Mouse (Mus musculus) CH12.LX (cell line): ENCODE measurements around the gene Dhodh. TPM values are rescaled to one million over a fixed set of nuclear protein-coding genes. Genes with fewer than 3 reads are reported as not detected.

ENCODE experiments used
- DNase-seq: peaks from one replicate; pipeline ENCODE4 v3.0.0-alpha.2; 2013; ENCODE audit errors: extremely low read depth
- H3K27ac ChIP-seq: 2 replicates; pipeline ENCODE4 v1.5.1; 2012; ENCODE audit warnings: low read depth, mild to moderate bottlenecking, control low read depth, moderate library complexity; ENCODE audit not compliant: insufficient read depth
- H3K27me3 ChIP-seq: replicated peaks from 2 replicates; pipeline ENCODE3; 2012; ENCODE audit warnings: inconsistent platforms
- H3K36me3 ChIP-seq, 2 experiments: replicated peaks in 1 of 2; 2 replicates each; pipeline versions ENCODE3 to v1.6.1; 2012; ENCODE audit warnings: inconsistent platforms in 1 of 2, low read length in 1 of 2, mild to moderate bottlenecking in 1 of 2, mixed read lengths in 1 of 2, moderate library complexity in 1 of 2; ENCODE audit not compliant: control insufficient read depth in 1 of 2, insufficient read depth in 1 of 2
- H3K4me1 ChIP-seq, 2 experiments: 2 replicates each; pipeline ENCODE4 v1.6.1; 2012; ENCODE audit warnings: inconsistent platforms in 1 of 2, moderate library complexity in 1 of 2; ENCODE audit not compliant: insufficient read depth in 2 of 2, control insufficient read depth in 1 of 2
- H3K4me2 ChIP-seq: 2 replicates; pipeline ENCODE4 v1.6.1; 2012; ENCODE audit warnings: low read depth, mild to moderate bottlenecking, control low read depth; ENCODE audit not compliant: poor library complexity, insufficient read depth, severe bottlenecking
- H3K4me3 ChIP-seq, 3 experiments: fragments of 150-350 bp in 1 of 3; sonication (generic) in 1 of 3; replicated peaks in 1 of 3; 2 replicates each; pipeline versions ENCODE3 to v1.5.1; 2011 to 2012; ENCODE audit warnings: low read depth in 2 of 3, low read length in 2 of 3, mild to moderate bottlenecking in 2 of 3, moderate library complexity in 2 of 3, control low read depth in 1 of 3, improper control_type of control experiment in 1 of 3, inconsistent platforms in 1 of 3, mixed read lengths in 1 of 3; ENCODE audit not compliant: poor library complexity in 1 of 3
- H3K79me2 ChIP-seq: replicated peaks from 2 replicates; pipeline ENCODE4 v1.6.1; 2012; ENCODE audit warnings: mild to moderate bottlenecking, moderate library complexity; ENCODE audit not compliant: control insufficient read depth, poor library complexity, insufficient read depth, severe bottlenecking; ENCODE audit errors: extremely low read depth
- H3K9ac ChIP-seq: 2 replicates; pipeline ENCODE4 v1.6.1; 2012; ENCODE audit warnings: low read depth, mild to moderate bottlenecking, control low read depth, moderate library complexity; ENCODE audit not compliant: insufficient read depth
- H3K9me3 ChIP-seq: replicated peaks from 2 replicates; pipeline ENCODE3; 2012; ENCODE audit warnings: low read length, inconsistent platforms, mixed read lengths
- BHLHE40 ChIP-seq: IDR thresholded peaks from 2 replicates; pipeline ENCODE4 v1.6.1; 2011; ENCODE audit warnings: mild to moderate bottlenecking, low read depth, low read length, improper control_type of control experiment
- CHD1 ChIP-seq: IDR thresholded peaks from 2 replicates; pipeline ENCODE4 v1.6.1; 2012; ENCODE audit warnings: low read depth, low read length, improper control_type of control experiment, inconsistent platforms
- CHD2 ChIP-seq: IDR thresholded peaks from 2 replicates; pipeline ENCODE4 v1.6.1; 2011; ENCODE audit warnings: low read length, improper control_type of control experiment
- CTCF ChIP-seq, 2 experiments: IDR thresholded peaks in 1 of 2; conservative IDR thresholded peaks in 1 of 2; 2 replicates each; pipeline ENCODE4 v1.5.1; 2011 to 2012; ENCODE audit warnings: low read depth in 2 of 2, low read length in 2 of 2, improper control_type of control experiment in 1 of 2, inconsistent platforms in 1 of 2, mild to moderate bottlenecking in 1 of 2, moderate library complexity in 1 of 2
- E2F4 ChIP-seq: IDR thresholded peaks from 2 replicates; pipeline ENCODE4 v1.6.1; 2011; ENCODE audit warnings: low read depth, low read length, improper control_type of control experiment; ENCODE audit not compliant: insufficient replicate concordance
- ELF1 ChIP-seq: IDR thresholded peaks from 2 replicates; pipeline ENCODE4 v1.6.1; 2014; ENCODE audit warnings: low read depth, mild to moderate bottlenecking, inconsistent platforms, low read length, improper control_type of control experiment
- EP300 ChIP-seq: IDR thresholded peaks from 2 replicates; pipeline ENCODE4 v1.6.1; 2011; ENCODE audit warnings: low read length, improper control_type of control experiment
- ETS1 ChIP-seq: conservative IDR thresholded peaks from 2 replicates; pipeline ENCODE4 v1.6.1; 2012; ENCODE audit warnings: low read depth, mild to moderate bottlenecking, inconsistent platforms, low read length, improper control_type of control experiment, moderate library complexity
- GABPA ChIP-seq: IDR thresholded peaks from 2 replicates; pipeline ENCODE4 v1.6.1; 2012; ENCODE audit warnings: low read depth, low read length, improper control_type of control experiment, inconsistent platforms; ENCODE audit not compliant: insufficient replicate concordance
- HCFC1 ChIP-seq: IDR thresholded peaks from 2 replicates; pipeline ENCODE4 v1.6.1; 2012; ENCODE audit warnings: low read depth, mild to moderate bottlenecking, inconsistent platforms, low read length, improper control_type of control experiment
- IRF4 ChIP-seq: IDR thresholded peaks from 2 replicates; pipeline ENCODE4 v1.6.1; 2014; ENCODE audit warnings: low read depth, mild to moderate bottlenecking, inconsistent platforms, low read length, improper control_type of control experiment
- JUN ChIP-seq: IDR thresholded peaks from 2 replicates; pipeline ENCODE4 v1.6.1; 2011; ENCODE audit warnings: low read depth, mild to moderate bottlenecking, low read length, improper control_type of control experiment, moderate library complexity; ENCODE audit not compliant: insufficient read depth
- JUND ChIP-seq: conservative IDR thresholded peaks from 2 replicates; pipeline ENCODE4 v1.6.1; 2011; ENCODE audit warnings: low read depth, low read length, improper control_type of control experiment
- KAT2A ChIP-seq: IDR thresholded peaks from 2 replicates; pipeline ENCODE4 v1.6.1; 2012; ENCODE audit warnings: low read length, improper control_type of control experiment, inconsistent platforms; ENCODE audit not compliant: insufficient replicate concordance
- MAFK ChIP-seq: IDR thresholded peaks from 2 replicates; pipeline ENCODE4 v1.6.1; 2011; ENCODE audit warnings: low read length, improper control_type of control experiment; ENCODE audit not compliant: insufficient replicate concordance
- MAX ChIP-seq: IDR thresholded peaks from 2 replicates; pipeline ENCODE4 v1.6.1; 2011; ENCODE audit warnings: low read length, improper control_type of control experiment
- MAZ ChIP-seq: IDR thresholded peaks from 2 replicates; pipeline ENCODE4 v1.6.1; 2012; ENCODE audit warnings: low read depth, mild to moderate bottlenecking, inconsistent platforms, low read length, improper control_type of control experiment, moderate library complexity
- MEF2A ChIP-seq: IDR thresholded peaks from 2 replicates; pipeline ENCODE4 v1.6.1; 2014; ENCODE audit warnings: low read depth, mild to moderate bottlenecking, inconsistent platforms, low read length, improper control_type of control experiment, borderline replicate concordance
- MXI1 ChIP-seq: IDR thresholded peaks from 2 replicates; pipeline ENCODE4 v1.6.1; 2011; ENCODE audit warnings: mild to moderate bottlenecking, low read depth, low read length, improper control_type of control experiment
- MYC ChIP-seq: IDR thresholded peaks from 2 replicates; pipeline ENCODE4 v1.6.1; 2011; ENCODE audit warnings: low read depth, mild to moderate bottlenecking, improper control_type of control experiment, low read length
- NELFE ChIP-seq: IDR thresholded peaks from 2 replicates; pipeline ENCODE4 v1.6.1; 2011; ENCODE audit warnings: low read depth, low read length, improper control_type of control experiment
- NRF1 ChIP-seq: IDR thresholded peaks from 2 replicates; pipeline ENCODE4 v1.6.1; 2014; ENCODE audit warnings: low read depth, mild to moderate bottlenecking, inconsistent platforms, low read length, improper control_type of control experiment, moderate library complexity
- PAX5 ChIP-seq: IDR thresholded peaks from 2 replicates; pipeline ENCODE4 v1.6.1; 2012; ENCODE audit warnings: low read length, inconsistent platforms, mixed read lengths
- POLR2A ChIP-seq: IDR thresholded peaks from 2 replicates; pipeline ENCODE4 v1.6.1; 2011; ENCODE audit warnings: low read depth, mild to moderate bottlenecking, improper control_type of control experiment, low read length
- POLR2AphosphoS2 ChIP-seq: IDR thresholded peaks from 2 replicates; pipeline ENCODE4 v1.6.1; 2011; ENCODE audit warnings: low read depth, low read length, improper control_type of control experiment
- RAD21 ChIP-seq: IDR thresholded peaks from 2 replicates; pipeline ENCODE4 v1.6.1; 2011; ENCODE audit warnings: low read depth, mild to moderate bottlenecking, low read length, improper control_type of control experiment, moderate library complexity
- RCOR1 ChIP-seq: conservative IDR thresholded peaks from 2 replicates; pipeline ENCODE4 v1.6.1; 2012; ENCODE audit warnings: low read depth, mild to moderate bottlenecking, inconsistent platforms, low read length, improper control_type of control experiment
- SIN3A ChIP-seq: IDR thresholded peaks from 2 replicates; pipeline ENCODE4 v1.6.1; 2012; ENCODE audit warnings: low read length, improper control_type of control experiment, inconsistent platforms
- SMC3 ChIP-seq: IDR thresholded peaks from 2 replicates; pipeline ENCODE4 v1.6.1; 2011; ENCODE audit warnings: low read depth, low read length, improper control_type of control experiment
- TBP ChIP-seq: conservative IDR thresholded peaks from 2 replicates; pipeline ENCODE4 v1.6.1; 2011; ENCODE audit warnings: low read depth, low read length, improper control_type of control experiment
- TCF12 ChIP-seq: IDR thresholded peaks from 2 replicates; pipeline ENCODE4 v1.6.1; 2014; ENCODE audit warnings: low read depth, mild to moderate bottlenecking, inconsistent platforms, low read length, improper control_type of control experiment
- UBTF ChIP-seq: IDR thresholded peaks from 2 replicates; pipeline ENCODE4 v1.6.1; 2012; ENCODE audit warnings: low read depth, mild to moderate bottlenecking, inconsistent platforms, low read length, improper control_type of control experiment, moderate library complexity
- USF1 ChIP-seq: IDR thresholded peaks from 2 replicates; pipeline ENCODE4 v1.6.1; 2014; ENCODE audit warnings: low read depth, mild to moderate bottlenecking, inconsistent platforms, low read length, improper control_type of control experiment
- USF2 ChIP-seq: conservative IDR thresholded peaks from 2 replicates; pipeline ENCODE4 v1.6.1; 2011; ENCODE audit warnings: low read depth, low read length, improper control_type of control experiment
- ZC3H11A ChIP-seq: IDR thresholded peaks from 2 replicates; pipeline ENCODE4 v1.6.1; 2012; ENCODE audit warnings: low read depth, mild to moderate bottlenecking, inconsistent platforms, low read length, improper control_type of control experiment
- ZKSCAN1 ChIP-seq: IDR thresholded peaks from 2 replicates; pipeline ENCODE4 v1.6.1; 2012; ENCODE audit warnings: low read depth, inconsistent platforms, low read length, improper control_type of control experiment, borderline replicate concordance
- ZMIZ1 ChIP-seq: IDR thresholded peaks from 2 replicates; pipeline ENCODE4 v1.6.1; 2012; ENCODE audit warnings: low read depth, mild to moderate bottlenecking, inconsistent platforms, low read length, improper control_type of control experiment
- ZNF384 ChIP-seq: IDR thresholded peaks from 2 replicates; pipeline ENCODE4 v1.6.1; 2012; ENCODE audit warnings: low read depth, low read length, improper control_type of control experiment, inconsistent platforms
- dilution Hi-C: fragments of 300-500 bp; cut with MboI; formaldehyde crosslinking; loops from 2 replicates; pipeline ENCODE4 v1.14.3; 2020; ENCODE audit warnings: low sequenced_read_pairs; ENCODE audit not compliant: extremely low pct_unique_long_range_greater_than_20kb, extremely low pct_ligation_motif_present
- in situ Hi-C: fragments of 300-500 bp; cut with MboI; formaldehyde crosslinking; loops from 3 replicates; pipeline ENCODE4 v1.14.3; 2019; ENCODE audit warnings: low sequenced_read_pairs, low pct_ligation_motif_present, low pct_unique_long_range_greater_than_20kb, mixed read lengths
- polyA plus RNA-seq: library from polyadenylated mRNA; unstranded; fragments of >175 nt; gene quantifications from 2 replicates; pipeline ENCODE4 v1.2.1, GENCODE M21; 2012; ENCODE audit warnings: low read depth; ENCODE audit not compliant: insufficient read length
- total RNA-seq, 2 experiments: library from RNA; depleted of rRNA; stranded (reverse); fragments of 300-350 nt in 1 of 2; fragments of >200 nt in 1 of 2; gene quantifications; 2 replicates each; pipeline ENCODE4 v1.2.3; 2012 to 2014

The Dhodh gene
- total and polyA plus RNA-seq, 3 experiments: 37.8 to 43.6 (median 38.5) TPM

DNA sequence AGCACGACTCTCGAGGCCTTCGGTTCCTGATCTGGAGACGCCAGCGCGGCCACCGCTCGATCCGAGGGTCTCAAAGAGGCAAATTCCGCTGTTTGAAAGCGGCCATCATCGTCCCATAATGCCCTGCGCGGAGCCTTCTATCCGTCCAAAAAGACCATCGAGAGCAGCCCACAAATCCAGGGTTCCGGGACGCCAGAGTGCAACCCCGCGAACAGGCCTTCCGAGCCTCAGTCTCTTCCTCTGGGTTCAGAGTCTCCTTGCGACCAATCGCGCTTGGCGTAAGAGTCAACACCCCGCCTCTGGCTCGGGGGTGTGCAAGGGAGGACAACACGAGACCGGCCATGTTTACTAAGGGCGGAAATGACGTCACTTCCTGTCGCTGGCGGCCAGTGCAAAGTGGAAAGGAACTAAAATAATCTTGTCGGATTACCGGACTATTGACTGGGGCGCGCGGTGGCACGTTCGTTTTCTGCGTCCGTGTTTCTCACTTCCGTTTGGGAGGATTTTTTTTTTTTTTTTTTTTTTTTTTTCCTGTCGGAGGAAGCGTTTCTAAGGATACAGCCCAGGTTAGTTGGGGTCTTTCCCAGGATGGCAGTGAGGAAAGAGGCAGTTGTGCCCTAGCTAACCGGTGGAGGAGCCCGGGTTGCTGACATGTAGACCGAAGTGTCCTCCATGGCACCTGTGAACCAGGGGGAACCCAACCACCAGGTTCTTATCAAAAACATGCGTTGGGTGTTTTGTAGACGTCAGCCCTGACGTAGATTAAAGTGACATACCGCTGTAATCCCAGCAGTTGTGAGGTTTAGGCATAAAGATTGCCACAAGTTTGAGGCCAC is 42.8 kb downstream of the Dhodh start, which contains the start of the genes Dhx38 and Txnl4b:
Gene Dhx38 (minus strand): TSS at position 364 of the 836 bp plus-strand sequence.
Gene Txnl4b (plus strand): TSS at position 395 of the 836 bp plus-strand sequence.
- dilution Hi-C loops: no loop called here

GRCm38 (mm10) chr8:109564766-109565165 is 43.7 kb downstream of the Dhodh start:
- dilution Hi-C loops (no loop called here), in situ Hi-C loops (no loop called here)
- Histone ChIP-seq H3K36me3 (peaks cover 42 to 49% of the 10 kb centered on the region in 2 experiments), H3K4me3 (peak overlapping the region; percentile 75 to 100 (median 93)), H3K79me2 (peaks cover 39% of the 10 kb centered on the region), H3K4me2 (peak overlapping the region; percentile 94), H3K27me3 (no peaks in the 10 kb centered on the region)
- TF ChIP-seq MXI1: no peak
- no peak for TF ChIP-seq ZNF384
- no peak for TF ChIP-seq SMC3
- no peak for TF ChIP-seq E2F4
- TF ChIP-seq IRF4: no peak
- no peak for TF ChIP-seq MAFK
- TF ChIP-seq CTCF (conservative IDR thresholded peaks at IDR 0.05 in 1 of 2, IDR thresholded peaks at IDR 0.05 in 1 of 2; ENCODE audit: low read depth in 2 of 2, low read length in 2 of 2): no peak
- TF ChIP-seq MEF2A: no peak
- no peak for TF ChIP-seq ELF1
- no peak for TF ChIP-seq GABPA
- TF ChIP-seq, all 38 proteins: peak for 0
- Histone ChIP-seq H3K27ac (no peak overlapping the region; the same call in 1 of the 2 replicates), H3K4me1 (peaks cover 3 to 30% of the 10 kb centered on the region in 2 experiments; a peak in 2 of 4 replicates), H3K9me3 (no peaks in the 10 kb centered on the region), H3K9ac (peak overlapping the region; percentile 99)
- no peak for DNase-seq

More for the DNA sequence above, 42.8 kb downstream of the Dhodh start, which contains the start of the genes Dhx38 and Txnl4b:
- peak within 1 kb of the TSS; percentile 75 to 100 (median 93) for H3K4me3 ChIP-seq
- H3K9ac ChIP-seq: peak within 1 kb of the TSS; percentile 99
- peak; percentile 100 for TF ChIP-seq ZNF384
- peak; percentile 93; the same call in 1 of the 2 replicates for TF ChIP-seq KAT2A
- no peak for TF ChIP-seq SMC3
- TF ChIP-seq UBTF: peak; percentile 79; the same call in 1 of the 2 replicates
- TF ChIP-seq RAD21: no peak
- peak; percentile 96 for TF ChIP-seq JUND
- peak; percentile 45 for TF ChIP-seq NELFE
- no peak for TF ChIP-seq CHD1
- TF ChIP-seq RCOR1: no peak; the same call in none of the 2 replicates
- TF ChIP-seq HCFC1: peak; percentile 97
- no peak; the same call in 1 of the 2 replicates for TF ChIP-seq ZMIZ1
- peak; percentile 83 for TF ChIP-seq MAX
- TF ChIP-seq E2F4: no peak; the same call in 1 of the 2 replicates
- no peak for TF ChIP-seq POLR2AphosphoS2
- TF ChIP-seq BHLHE40: peak; percentile 75
- peak; percentile 34; the same call in 1 of the 2 replicates for TF ChIP-seq ZKSCAN1
- TF ChIP-seq TBP: peak; percentile 51; the same call in 1 of the 2 replicates
- no peak for TF ChIP-seq ZC3H11A
- TF ChIP-seq CTCF (conservative IDR thresholded peaks at IDR 0.05 in 1 of 2, IDR thresholded peaks at IDR 0.05 in 1 of 2; ENCODE audit: low read depth in 2 of 2, low read length in 2 of 2): no peak
- TF ChIP-seq EP300: no peak; the same call in 1 of the 2 replicates
- TF ChIP-seq CHD2: peak; percentile 45; the same call in 1 of the 2 replicates
- no peak for TF ChIP-seq MAFK
- TF ChIP-seq GABPA: peak; percentile 45; the same call in 1 of the 2 replicates
- TF ChIP-seq USF1: no peak
- peak; percentile 79 for TF ChIP-seq NRF1
- peak; percentile 98 for TF ChIP-seq SIN3A
- TF ChIP-seq MXI1: peak; percentile 94
- TF ChIP-seq PAX5: no peak
- TF ChIP-seq MYC: peak; percentile 74; the same call in 1 of the 2 replicates
- TF ChIP-seq ELF1: peak; percentile 96
- no peak for TF ChIP-seq USF2
- peak; percentile 75 for TF ChIP-seq POLR2A
- peak; percentile 94 for TF ChIP-seq JUN
- peak; percentile 54; the same call in 1 of the 2 replicates for TF ChIP-seq MAZ
- peak; percentile 52 for TF ChIP-seq ETS1
- TF ChIP-seq TCF12: peak; percentile 67; the same call in 1 of the 2 replicates
- peak; percentile 90 for TF ChIP-seq MEF2A
- peak; percentile 71; the same call in 1 of the 2 replicates for TF ChIP-seq IRF4
- peaks cover 36 to 48% of the 10 kb centered on the region in 2 experiments for H3K36me3 ChIP-seq
- peak within 1 kb of the TSS; percentile 94 for H3K4me2 ChIP-seq
- H3K79me2 ChIP-seq: peaks cover 39% of the 10 kb centered on the region
- peak within 1 kb of the TSS; percentile 89 for H3K27ac ChIP-seq
- H3K27me3 ChIP-seq: no peaks in the 10 kb centered on the region
- in situ Hi-C loops: no loop called here
- H3K9me3 ChIP-seq: no peaks in the 10 kb centered on the region
- DNase-seq: peak; percentile 100
- peaks cover 3 to 30% of the 10 kb centered on the region in 2 experiments; a peak in 2 of 4 replicates for H3K4me1 ChIP-seq
